Mouse (Mus musculus): ENCODE data around the gene Limch1.
A peak's percentile ranks its signal among the peaks of the same experiment; 100 is the strongest.

DNA sequence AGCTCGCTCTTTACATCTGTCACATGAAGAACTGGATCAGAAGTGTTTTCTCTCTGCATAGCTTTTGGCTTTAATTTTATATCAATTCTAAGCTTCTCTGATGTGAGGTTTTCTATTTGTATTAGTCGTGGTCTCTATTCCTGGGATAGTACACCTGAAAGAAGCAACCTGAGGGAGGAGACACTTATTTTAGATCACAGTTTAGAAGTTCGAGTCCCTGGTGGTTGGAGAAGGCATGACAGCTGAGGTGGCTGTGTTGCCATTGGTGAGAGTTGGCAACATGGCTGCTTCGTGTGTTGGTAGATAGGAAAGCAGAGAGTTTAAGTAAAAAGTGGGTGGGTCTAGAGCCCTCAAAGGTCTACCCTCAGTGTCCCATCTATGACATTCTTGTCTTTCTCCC, 91.3 kb downstream of the Limch1 start:
- peak; percentile 17 for TF ChIP-seq CTCF (conservative IDR thresholded peaks at IDR 0.05; ENCODE audit: low read length)
- no peak for TF ChIP-seq POU5F1 (IDR thresholded peaks at IDR 0.05; ENCODE audit: borderline replicate concordance, low read length)
